Mouse (Mus musculus): ENCODE results near the gene Astn2.

- no peak for TF ChIP-seq POLR2A (IDR thresholded peaks at IDR 0.05; ENCODE audit: control insufficient read depth, extremely low read depth, insufficient read depth, low read length, poor library complexity)
- no peak for TF ChIP-seq CTCF (IDR thresholded peaks at IDR 0.05; ENCODE audit: borderline replicate concordance, control insufficient read depth, extremely low read depth, insufficient read depth, low read length, poor library complexity)
Observed at GRCm38 (mm10) chr4:66248521-66248920, 155.9 kb downstream of the Astn2 start.
